Mouse (Mus musculus) forebrain, embryonic 12.5 days (tissue): ENCODE data around the gene Lrrc7. TPM values are rescaled to one million over a fixed set of nuclear protein-coding genes. Genes with fewer than 3 reads are reported as not detected.

Source experiments
- ATAC-seq: fragments of 200-750 bp; cut with Nextera tagmentation; 2 replicates; pipeline ENCODE4 v1.8.0; 2017; ENCODE audit warnings: moderate TSS enrichment; ENCODE audit not compliant: low FRiP score
- H3K27ac ChIP-seq: fragments of 300-500 bp; sonication (generic); 2 replicates; pipeline ENCODE4 v1.5.1; 2016; ENCODE audit warnings: mild to moderate bottlenecking
- H3K27me3 ChIP-seq: fragments of 300-500 bp; sonication (generic); 2 replicates; pipeline ENCODE4 v1.6.1; 2016; ENCODE audit warnings: mild to moderate bottlenecking
- H3K36me3 ChIP-seq: fragments of 300-500 bp; sonication (generic); replicated peaks from 2 replicates; pipeline ENCODE4 v1.6.1; 2016; ENCODE audit warnings: mild to moderate bottlenecking
- H3K4me1 ChIP-seq: fragments of 300-500 bp; sonication (generic); 2 replicates; pipeline ENCODE4 v1.6.1; 2016
- H3K4me2 ChIP-seq: fragments of 300-500 bp; sonication (generic); 2 replicates; pipeline ENCODE4 v1.6.1; 2016; ENCODE audit warnings: mild to moderate bottlenecking, moderate library complexity
- H3K4me3 ChIP-seq: fragments of 300-500 bp; sonication (generic); replicated peaks from 2 replicates; pipeline ENCODE4 v1.5.1; 2016; ENCODE audit warnings: mild to moderate bottlenecking
- H3K9ac ChIP-seq: fragments of 300-500 bp; sonication (generic); 2 replicates; pipeline ENCODE4 v1.6.1; 2016; ENCODE audit warnings: mild to moderate bottlenecking
- H3K9me3 ChIP-seq: fragments of 300-500 bp; sonication (generic); 2 replicates; pipeline ENCODE4 v1.6.1; 2016
- WGBS: fragments of 180-500 bp; shearing (Covaris S2); methylation state at CpG from one replicate; pipeline ENCODE4 v1.1.7; 2016; 5-methylcytosine and 5-hydroxymethylcytosine counted together
- polyA plus RNA-seq: library from polyadenylated mRNA; unstranded; fragments of >200 nt; fragmentation: Nextera tagmentation; extraction: Ambion mirVana; gene quantifications from 2 replicates; pipeline ENCODE4 v1.2.1, GENCODE M21; 2016

Lrrc7 gene
- polyA plus RNA-seq, 1 experiment from 2014 or later, result 8.3 TPM

DNA sequence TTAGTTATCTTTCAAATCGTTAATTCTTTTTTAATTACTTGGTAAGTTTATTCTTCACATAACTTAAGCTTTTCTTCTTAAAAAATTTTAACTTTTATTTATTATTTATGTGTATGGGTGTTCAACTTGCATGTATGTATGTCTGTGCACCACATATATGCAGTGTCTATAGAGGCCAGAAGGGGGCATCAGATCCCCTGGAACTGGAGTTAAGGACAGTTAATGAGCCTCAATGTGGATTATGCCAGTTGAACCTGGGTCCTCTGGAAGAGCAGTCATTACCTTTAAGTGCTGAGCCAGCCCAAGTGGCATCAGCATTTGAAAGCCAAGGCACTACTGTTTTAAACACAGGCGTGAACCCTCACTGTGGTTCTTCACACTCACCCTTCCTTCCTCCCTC lies 352.0 kb downstream of the Lrrc7 start:
- Histone ChIP-seq H3K4me2 (no peak overlapping the region), H3K4me1 (peaks cover 5% of the 10 kb centered on the region; the same call in 1 of the 2 replicates), H3K4me3 (no peak overlapping the region), H3K27ac (no peak overlapping the region), H3K36me3 (no peaks in the 10 kb centered on the region), H3K27me3 (no peaks in the 10 kb centered on the region), H3K9me3 (no peaks in the 10 kb centered on the region), H3K9ac (no peak overlapping the region)
- WGBS, result 7% methylated on average over 2 of the region's 2 CpGs
- ATAC-seq, result peak; percentile 78

GRCm38 (mm10) chr3:158207840-158208239 lies 354.2 kb downstream of the Lrrc7 start:
- no peak overlapping the region for H3K9ac ChIP-seq
- WGBS, result 17% methylated on average over 2 of the region's 2 CpGs
- no peaks in the 10 kb centered on the region for H3K27me3 ChIP-seq
- H3K4me2 ChIP-seq, result no peak overlapping the region
- H3K27ac ChIP-seq, result no peak overlapping the region
- no peaks in the 10 kb centered on the region for H3K9me3 ChIP-seq
- no peaks in the 10 kb centered on the region for H3K36me3 ChIP-seq
- ATAC-seq, result no peak
- H3K4me3 ChIP-seq, result no peak overlapping the region
- H3K4me1 ChIP-seq, result peaks cover 5% of the 10 kb centered on the region; the same call in 1 of the 2 replicates

DNA sequence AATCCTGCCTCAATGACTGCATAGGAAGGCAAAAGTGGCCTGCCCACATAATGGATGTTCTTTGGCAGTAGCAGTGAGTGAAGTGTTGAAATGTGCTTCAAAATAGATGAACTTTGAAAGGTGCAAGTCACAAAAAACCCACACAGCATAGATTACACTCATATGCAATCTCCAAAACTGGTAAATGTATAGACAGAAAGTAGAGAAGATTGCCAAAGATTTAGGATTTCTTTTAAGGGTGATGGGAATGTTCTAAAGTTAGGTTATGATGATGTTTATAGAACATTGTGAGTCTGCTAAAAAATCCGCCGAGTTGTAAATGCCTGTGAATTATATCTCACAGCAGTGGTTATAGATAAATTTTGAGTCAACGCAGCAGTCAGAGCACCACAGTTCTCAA lies 359.2 kb downstream of the Lrrc7 start:
- H3K4me3 ChIP-seq, result no peak overlapping the region
- no peaks in the 10 kb centered on the region for H3K36me3 ChIP-seq
- no peak overlapping the region for H3K9ac ChIP-seq
- no peaks in the 10 kb centered on the region for H3K9me3 ChIP-seq
- 0 out of 2 replicates have a peak, but pooled peaks cover 2% of the 10 kb centered on the region for H3K4me1 ChIP-seq
- H3K27ac ChIP-seq, result no peak overlapping the region
- ATAC-seq, result no peak
- WGBS, result 96% methylated on average over 3 of the region's 3 CpGs
- H3K4me2 ChIP-seq, result no peak overlapping the region
- H3K27me3 ChIP-seq, result no peaks in the 10 kb centered on the region

- Histone ChIP-seq H3K27me3 (no peaks in the 10 kb centered on the region), H3K4me1 (no peaks in the 10 kb centered on the region), H3K4me3 (no peak overlapping the region), H3K27ac (no peak overlapping the region), H3K9me3 (no peaks in the 10 kb centered on the region), H3K9ac (no peak overlapping the region), H3K4me2 (no peak overlapping the region), H3K36me3 (no peaks in the 10 kb centered on the region)
- ATAC-seq, result no peak
These were observed 366.6 kb downstream of the Lrrc7 start for GRCm38 (mm10) chr3:158195426-158195825.

DNA sequence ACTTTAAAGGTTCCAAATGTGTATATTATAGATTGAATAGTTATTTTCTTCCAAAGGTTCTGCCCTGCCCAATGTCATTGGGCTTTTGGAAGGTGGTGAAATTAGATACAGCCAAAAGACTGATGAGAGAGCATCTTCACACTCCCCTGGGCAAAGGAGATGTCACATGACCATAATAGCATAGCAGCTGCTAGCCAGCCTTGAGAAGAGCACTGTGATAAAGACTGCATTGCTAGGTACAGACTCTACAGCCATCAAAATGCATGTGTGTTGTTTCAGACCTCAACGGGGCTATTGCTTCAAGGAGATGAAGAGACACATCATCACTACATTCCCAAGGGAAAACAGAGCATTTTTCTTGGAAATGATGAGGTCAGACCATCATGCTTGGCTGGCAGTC lies 368.8 kb downstream of the Lrrc7 start:
- no peak overlapping the region for H3K4me2 ChIP-seq
- H3K27me3 ChIP-seq, result no peaks in the 10 kb centered on the region
- no peak overlapping the region for H3K4me3 ChIP-seq
- ATAC-seq, result no peak
- no peaks in the 10 kb centered on the region for H3K4me1 ChIP-seq
- no peaks in the 10 kb centered on the region for H3K9me3 ChIP-seq
- 83% methylated on average over 1 of the region's 1 CpGs for WGBS
- no peak overlapping the region for H3K27ac ChIP-seq
- H3K9ac ChIP-seq, result no peak overlapping the region
- H3K36me3 ChIP-seq, result no peaks in the 10 kb centered on the region

- Histone ChIP-seq H3K4me1 (no peaks in the 10 kb centered on the region; the same call in 1 of the 2 replicates), H3K4me3 (no peak overlapping the region), H3K36me3 (no peaks in the 10 kb centered on the region), H3K9ac (no peak overlapping the region), H3K9me3 (no peaks in the 10 kb centered on the region), H3K27ac (no peak overlapping the region), H3K27me3 (no peaks in the 10 kb centered on the region), H3K4me2 (no peak overlapping the region)
- 61% methylated on average over 10 of the region's 10 CpGs for WGBS
- ATAC-seq, result peak; percentile 76; the same call in 1 of the 2 replicates
These were observed 386.9 kb downstream of the Lrrc7 start for GRCm38 (mm10) chr3:158174880-158175735.

- no peak overlapping the region for H3K4me3 ChIP-seq
- WGBS, result 94% methylated on average over 8 of the region's 8 CpGs
- H3K27me3 ChIP-seq, result no peaks in the 10 kb centered on the region
These were observed 392.8 kb downstream of the Lrrc7 start for GRCm38 (mm10) chr3:158169180-158169579.

DNA sequence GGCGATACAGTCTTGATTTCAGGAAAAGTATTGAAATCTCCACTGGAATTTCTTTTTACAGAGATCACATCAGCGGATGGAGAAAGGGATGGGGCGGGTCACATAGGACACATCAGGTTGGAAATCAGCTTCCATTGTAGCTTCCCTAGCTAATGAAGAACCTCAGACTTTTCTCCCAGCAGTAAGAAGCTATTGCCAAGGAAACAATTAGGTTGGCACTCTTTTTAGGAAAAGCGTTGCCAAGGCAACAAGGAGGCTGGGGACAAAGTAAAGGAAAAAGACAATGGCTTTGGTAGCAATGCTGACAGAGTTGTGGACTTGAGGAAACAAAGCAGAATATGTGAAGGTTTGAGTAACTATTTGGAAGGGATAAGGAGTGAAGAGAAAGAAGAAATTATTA lies 393.6 kb downstream of the Lrrc7 start:
- peaks cover 4% of the 10 kb centered on the region for H3K4me1 ChIP-seq
- H3K4me3 ChIP-seq, result no peak overlapping the region
- no peak overlapping the region for H3K9ac ChIP-seq
- H3K27ac ChIP-seq, result no peak overlapping the region
- H3K27me3 ChIP-seq, result no peaks in the 10 kb centered on the region
- H3K9me3 ChIP-seq, result no peaks in the 10 kb centered on the region
- ATAC-seq, result peak; percentile 61; the same call in 1 of the 2 replicates
- H3K4me2 ChIP-seq, result no peak overlapping the region
- WGBS, result 47% methylated on average over 4 of the region's 4 CpGs
- H3K36me3 ChIP-seq, result no peaks in the 10 kb centered on the region

More at GRCm38 (mm10) chr3:158169180-158169579, 392.8 kb downstream of the Lrrc7 start:
- no peaks in the 10 kb centered on the region for H3K36me3 ChIP-seq
- H3K9ac ChIP-seq, result no peak overlapping the region
- no peaks in the 10 kb centered on the region for H3K9me3 ChIP-seq
- H3K27ac ChIP-seq, result no peak overlapping the region
- no peak overlapping the region for H3K4me2 ChIP-seq
- H3K4me1 ChIP-seq, result peaks cover 4% of the 10 kb centered on the region
- no peak for ATAC-seq

DNA sequence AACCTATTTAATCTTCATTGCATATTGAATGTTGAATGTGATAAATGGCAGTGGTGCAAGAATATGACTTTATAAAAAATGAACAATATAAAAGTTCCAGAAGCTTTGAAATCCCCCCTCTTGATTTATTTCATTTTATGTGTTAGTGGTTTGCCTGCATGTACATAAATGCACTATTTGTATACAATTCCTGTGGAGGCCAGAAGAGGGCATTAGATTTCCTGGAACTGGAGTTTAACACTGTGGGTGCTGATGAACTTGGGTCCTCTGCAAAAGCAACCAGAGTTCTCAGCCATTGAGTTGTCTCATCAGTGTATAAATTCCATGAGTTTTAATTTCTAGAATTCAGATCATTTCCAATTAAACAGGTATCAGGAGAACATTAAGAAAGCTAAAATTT lies 397.0 kb downstream of the Lrrc7 start:
- Histone ChIP-seq H3K27ac (no peak overlapping the region), H3K27me3 (no peaks in the 10 kb centered on the region), H3K9ac (no peak overlapping the region), H3K9me3 (no peaks in the 10 kb centered on the region), H3K36me3 (no peaks in the 10 kb centered on the region), H3K4me1 (peaks cover 4% of the 10 kb centered on the region), H3K4me3 (no peak overlapping the region), H3K4me2 (no peak overlapping the region)
- ATAC-seq, result no peak

- H3K4me1 ChIP-seq, result peaks cover 4% of the 10 kb centered on the region
- no peaks in the 10 kb centered on the region for H3K36me3 ChIP-seq
- H3K9ac ChIP-seq, result no peak overlapping the region
- no peaks in the 10 kb centered on the region for H3K27me3 ChIP-seq
- no peak overlapping the region for H3K4me3 ChIP-seq
- H3K9me3 ChIP-seq, result no peaks in the 10 kb centered on the region
- no peak overlapping the region for H3K4me2 ChIP-seq
- WGBS, result 83% methylated on average over 5 of the region's 5 CpGs
- H3K27ac ChIP-seq, result no peak overlapping the region
- no peak for ATAC-seq
These were observed 397.6 kb downstream of the Lrrc7 start for GRCm38 (mm10) chr3:158164452-158164851.

DNA sequence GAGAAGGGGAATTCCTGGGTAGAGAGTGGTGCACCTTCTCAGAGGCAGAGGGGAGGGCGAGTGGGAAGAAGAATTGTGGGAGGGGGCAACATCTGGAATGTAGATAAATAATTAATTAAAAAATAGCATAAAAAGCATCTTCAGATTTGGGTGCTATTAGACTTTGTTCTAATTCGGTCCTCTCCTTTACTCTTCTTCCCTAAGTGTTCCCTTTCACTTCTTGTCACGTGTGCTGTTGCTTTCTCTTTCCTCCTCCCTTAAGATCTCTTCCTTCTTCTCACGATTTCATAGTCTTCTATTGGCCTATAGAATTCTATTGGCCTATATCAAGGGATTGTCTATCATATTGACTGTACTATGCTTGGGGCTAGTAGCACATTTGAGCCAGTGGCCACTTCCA lies 398.9 kb downstream of the Lrrc7 start:
- no peaks in the 10 kb centered on the region for H3K27me3 ChIP-seq
- no peak for ATAC-seq
- H3K4me1 ChIP-seq, result no peaks in the 10 kb centered on the region
- no peak overlapping the region for H3K4me2 ChIP-seq
- H3K27ac ChIP-seq, result no peak overlapping the region
- no peaks in the 10 kb centered on the region for H3K9me3 ChIP-seq
- no peak overlapping the region for H3K4me3 ChIP-seq
- WGBS, result 86% methylated on average over 4 of the region's 4 CpGs
- no peaks in the 10 kb centered on the region for H3K36me3 ChIP-seq
- no peak overlapping the region for H3K9ac ChIP-seq

- ATAC-seq, result no peak
- 97% methylated on average over 1 of the region's 1 CpGs for WGBS
- H3K9ac ChIP-seq, result no peak overlapping the region
- H3K9me3 ChIP-seq, result no peaks in the 10 kb centered on the region
- no peak overlapping the region for H3K4me2 ChIP-seq
- H3K27ac ChIP-seq, result no peak overlapping the region
- H3K4me1 ChIP-seq, result no peaks in the 10 kb centered on the region
- H3K4me3 ChIP-seq, result no peak overlapping the region
- H3K36me3 ChIP-seq, result no peaks in the 10 kb centered on the region
- H3K27me3 ChIP-seq, result no peaks in the 10 kb centered on the region
These were observed 400.0 kb downstream of the Lrrc7 start for GRCm38 (mm10) chr3:158161924-158162490.
